Mouse (Mus musculus): ENCODE measurements at regions not wholly inside any gene's neighbourhood (a gene's known extent, or its start where the extent isn't known, plus 50 kb on each side); places are given as distances from the start of the nearest gene placed in this dataset.
A peak's percentile ranks its signal among the peaks of the same experiment; 100 is the strongest.

- DNase-seq = no peak
Observed at GRCm38 (mm10) chr13:53996867-53997266, 58.6 kb downstream of the Drd1 start.

GRCm38 (mm10) chr13:53992863-53993451 is 62.5 kb downstream of the Drd1 start:
- DNase-seq = no peak

GRCm38 (mm10) chr13:53979226-53979625 is 76.3 kb downstream of the Drd1 start:
- no peak for DNase-seq

GRCm38 (mm10) chr13:53969421-53969820 is 86.1 kb downstream of the Drd1 start:
- no peak for DNase-seq

- DNase-seq = no peak
Observed at GRCm38 (mm10) chr13:53956167-53956566, 99.3 kb downstream of the Drd1 start.

GRCm38 (mm10) chr13:53948056-53948455 is 107.4 kb downstream of the Drd1 start:
- peak; percentile 1 to 36 for DNase-seq

GRCm38 (mm10) chr13:53945681-53946080 is 109.8 kb downstream of the Drd1 start:
- DNase-seq = peak; percentile 31 to 55

GRCm38 (mm10) chr13:53941005-53941747 is 114.3 kb downstream of the Drd1 start:
- DNase-seq = no peak

GRCm38 (mm10) chr13:53935174-53935699 is 120.3 kb downstream of the Drd1 start:
- no peak for DNase-seq

- DNase-seq = no peak
Observed at GRCm38 (mm10) chr13:53934457-53934856, 121.0 kb downstream of the Drd1 start.

- no peak for DNase-seq
Observed at GRCm38 (mm10) chr13:53926128-53926527, 129.4 kb downstream of the Drd1 start.

GRCm38 (mm10) chr13:53924433-53924832 is 131.1 kb downstream of the Drd1 start:
- no peak for DNase-seq

GRCm38 (mm10) chr13:53923721-53924374 is 131.7 kb downstream of the Drd1 start:
- DNase-seq = no peak

GRCm38 (mm10) chr13:53921796-53922195 is 133.7 kb downstream of the Drd1 start:
- DNase-seq = no peak

GRCm38 (mm10) chr13:53919851-53920381 is 135.6 kb downstream of the Drd1 start:
- DNase-seq = peak in 1 of 2 experiments; percentile 5

GRCm38 (mm10) chr13:53915456-53915855 is 140.0 kb downstream of the Drd1 start:
- no peak for DNase-seq

GRCm38 (mm10) chr13:53914434-53914833 is 141.1 kb downstream of the Drd1 start:
- peak; percentile 23 to 26 for DNase-seq

GRCm38 (mm10) chr13:53913501-53913900 is 142.0 kb downstream of the Drd1 start:
- no peak for DNase-seq

GRCm38 (mm10) chr13:53911846-53912245 is 143.7 kb downstream of the Drd1 start:
- no peak for DNase-seq

GRCm38 (mm10) chr13:53911261-53911660 is 144.2 kb downstream of the Drd1 start:
- no peak for DNase-seq

GRCm38 (mm10) chr13:53910251-53910650 is 145.3 kb downstream of the Drd1 start:
- no peak for DNase-seq

GRCm38 (mm10) chr13:53904471-53904870 is 151.0 kb downstream of the Drd1 start:
- no peak for DNase-seq

- DNase-seq = no peak
Observed at GRCm38 (mm10) chr13:53903626-53904025, 151.9 kb downstream of the Drd1 start.

Data from kidney, postnatal 36 days (tissue).